Mouse (Mus musculus) G1E (cell line): ENCODE data around the gene Rcor3.

Source experiments
- CTCF ChIP-seq: IDR thresholded peaks from 2 replicates; pipeline ENCODE4 v1.5.1; 2012; ENCODE audit warnings: low read depth, low read length, inconsistent platforms, mixed read lengths
- GATA1 ChIP-seq: IDR thresholded peaks from 2 replicates; pipeline ENCODE4 v1.6.1; 2012; ENCODE audit warnings: borderline replicate concordance, low read length, inconsistent platforms, mixed read lengths
- TAL1 ChIP-seq: conservative IDR thresholded peaks from 2 replicates; pipeline ENCODE4 v1.6.1; 2012; ENCODE audit warnings: low read depth, low read length, inconsistent platforms, mixed read lengths

GRCm38 (mm10) chr1:192128343-192128742 lies 9.5 kb downstream of the Rcor3 start:
- no peak for TF ChIP-seq CTCF
- TF ChIP-seq GATA1: no peak
- TF ChIP-seq TAL1: peak; percentile 40
